Mouse (Mus musculus) thymus, adult 18-20 months (tissue): ENCODE results near the gene Tmigd3.
"Not testable (repeated sequence)": the region's sequence is repeated elsewhere in the genome, so short reads cannot be mapped to it uniquely, and the experiment has no call there.

Experiments
- DNase-seq, 2 experiments: peaks; one replicate each; pipeline ENCODE4 v3.0.0; 2022; ENCODE audit warnings: mixed read lengths in 2 of 2

Tmigd3 gene

GRCm38 (mm10) chr3:105904721-105905120 lies 34.0 kb downstream of the Tmigd3 start:
- no peak for DNase-seq

DNA sequence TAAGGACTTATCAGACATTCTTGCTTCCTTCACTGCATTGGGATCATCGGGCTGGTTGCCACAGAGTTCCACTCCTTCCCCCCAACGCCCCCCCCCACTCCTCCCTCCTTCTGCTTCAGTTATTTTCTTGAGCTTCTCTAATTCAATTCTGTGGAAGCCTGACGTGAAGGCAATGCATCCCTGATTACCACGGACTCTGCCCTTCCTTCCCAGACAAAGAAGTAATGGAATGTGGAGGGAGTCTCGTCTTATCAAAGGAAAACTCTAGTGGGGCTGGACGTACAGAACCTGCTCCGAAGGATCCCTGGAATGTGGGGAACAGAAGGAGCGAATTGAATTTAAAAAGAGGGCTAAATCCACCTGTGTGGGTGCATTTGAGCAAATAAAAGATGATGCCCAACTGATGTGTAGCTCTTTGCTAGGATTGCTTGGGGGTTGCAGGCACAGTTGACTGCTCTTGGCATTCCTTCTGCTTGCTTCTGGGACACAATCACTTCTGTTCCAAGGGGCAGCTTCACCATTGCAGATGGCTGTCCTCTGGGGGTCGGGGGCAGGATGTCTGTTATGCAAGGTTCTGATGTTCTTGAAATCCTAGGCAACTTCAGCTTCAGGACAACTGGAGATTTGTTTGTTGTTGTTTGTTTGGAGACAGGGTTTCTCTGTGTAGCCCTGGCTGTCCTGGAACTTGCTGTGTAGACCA lies 37.4 kb downstream of the Tmigd3 start:
- DNase-seq = no peak

- DNase-seq = no peak
Observed at GRCm38 (mm10) chr3:105908976-105909375, 38.3 kb downstream of the Tmigd3 start.

DNA sequence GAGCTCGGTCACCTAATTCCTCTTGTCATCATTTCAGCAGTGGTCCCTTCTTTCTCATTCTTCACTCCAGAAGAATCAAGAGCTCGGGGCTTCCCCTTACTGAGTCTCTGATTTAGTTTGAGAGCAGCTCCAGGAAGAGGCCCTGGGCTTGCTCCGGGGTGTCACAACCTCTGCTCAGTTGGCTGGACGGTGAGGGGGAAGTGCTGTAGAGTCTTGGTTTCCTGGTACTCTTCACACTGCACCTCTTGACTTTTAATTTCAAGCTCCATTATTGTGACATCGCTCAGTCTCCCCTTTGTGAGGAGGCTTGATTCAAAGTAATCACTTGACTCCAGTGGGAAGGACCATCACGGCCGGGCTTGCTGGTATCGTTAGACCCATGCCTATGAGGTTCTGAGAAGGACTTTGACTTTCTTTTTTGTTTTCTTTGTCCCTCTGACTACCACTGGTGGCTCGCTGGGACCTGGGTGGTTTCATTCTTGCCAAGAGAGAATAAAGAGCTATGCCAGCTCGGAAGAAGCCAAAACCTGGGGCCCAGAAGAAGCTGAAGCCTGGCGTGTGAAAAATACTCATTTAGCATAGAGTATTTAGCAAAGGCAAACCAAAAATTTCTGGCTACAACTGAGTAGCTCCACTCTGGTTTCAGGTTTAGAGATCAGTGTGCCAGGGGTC lies 40.0 kb downstream of the Tmigd3 start:
- DNase-seq = no peak

DNA sequence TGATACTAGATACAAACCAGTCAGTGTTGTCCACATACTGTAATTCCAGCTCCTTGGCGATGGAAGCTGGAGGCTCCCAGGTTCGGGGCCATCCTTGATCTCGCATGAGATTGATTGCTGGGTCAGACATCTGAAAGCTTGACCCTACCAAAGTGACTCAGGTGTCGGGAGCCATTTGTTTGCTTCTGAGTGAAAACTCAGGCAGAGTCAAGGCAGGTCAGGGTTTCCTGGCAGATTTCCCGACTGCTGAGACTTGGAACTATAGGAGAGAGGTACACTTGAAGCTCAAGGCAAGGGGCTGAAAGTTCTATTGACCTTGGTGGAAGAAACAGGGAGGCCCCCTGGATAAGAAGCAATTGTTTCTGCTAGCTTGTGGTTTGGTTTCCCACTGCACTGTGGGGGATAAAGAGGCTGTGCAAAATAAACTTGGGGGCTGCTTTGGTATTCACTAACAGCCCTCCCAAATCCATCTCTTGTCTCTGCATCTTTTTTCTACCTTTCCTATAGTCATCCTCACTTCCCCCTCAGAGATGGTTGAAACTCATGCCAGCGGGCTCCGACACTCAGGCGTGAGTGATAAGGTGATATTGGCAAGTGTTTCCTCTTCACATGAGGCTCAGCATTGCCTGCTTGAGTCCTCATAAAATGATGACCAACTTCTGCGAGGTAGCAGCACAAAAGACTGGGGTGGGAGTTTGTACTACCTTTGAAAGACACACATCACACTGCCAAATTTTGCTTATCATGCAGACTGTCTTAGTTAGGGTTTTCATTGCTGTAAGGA lies 41.6 kb downstream of the Tmigd3 start:
- DNase-seq = no peak

- DNase-seq = no peak
Observed at GRCm38 (mm10) chr3:105913839-105914681, 43.4 kb downstream of the Tmigd3 start.

GRCm38 (mm10) chr3:105915281-105915680 lies 44.6 kb downstream of the Tmigd3 start:
- DNase-seq = no peak

DNA sequence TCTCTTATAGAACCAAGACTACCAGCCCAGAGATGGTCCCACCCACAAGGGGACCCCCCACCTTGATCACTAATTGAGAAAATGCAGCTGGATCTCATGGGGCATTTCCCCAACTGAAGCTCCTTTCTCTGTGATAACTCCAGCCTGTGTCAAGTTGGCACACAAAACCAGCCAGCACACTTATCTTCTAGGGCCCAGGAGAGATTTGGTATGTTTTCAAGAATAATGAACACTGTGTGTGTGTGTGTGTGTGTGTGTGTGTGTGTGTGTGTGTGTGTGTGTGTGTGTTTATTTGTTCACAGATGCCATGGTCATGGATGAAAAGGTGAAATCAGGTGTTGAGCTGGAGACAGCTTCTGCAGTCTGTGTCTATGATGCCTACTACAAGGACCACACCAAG lies 45.8 kb downstream of the Tmigd3 start:
- DNase-seq = not testable (repeated sequence)

GRCm38 (mm10) chr3:105917656-105918354 lies 47.1 kb downstream of the Tmigd3 start:
- no peak for DNase-seq

GRCm38 (mm10) chr3:105918355-105918745 lies 47.6 kb downstream of the Tmigd3 start:
- DNase-seq = no peak

GRCm38 (mm10) chr3:105920743-105921142 lies 50.0 kb downstream of the Tmigd3 start:
- DNase-seq = not testable (repeated sequence)

DNA sequence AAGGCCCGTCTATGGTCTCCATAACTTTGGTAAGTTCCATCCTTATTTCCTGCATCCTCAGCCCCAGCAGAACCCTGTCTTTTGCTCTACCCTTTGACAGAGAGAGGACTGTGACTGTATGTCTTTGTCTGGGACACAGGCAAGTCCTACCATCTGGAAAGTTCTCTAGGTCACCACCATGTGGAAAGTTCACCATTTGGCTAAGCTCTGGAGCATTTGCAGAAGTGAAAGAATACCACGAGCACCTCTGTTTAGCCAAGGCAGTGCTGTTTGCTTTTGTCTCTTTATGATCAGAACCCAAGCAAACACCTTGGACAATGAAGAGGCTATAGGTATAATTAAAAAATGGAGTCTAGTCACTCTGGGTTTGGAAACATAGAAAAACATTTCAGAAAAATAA lies 51.3 kb downstream of the Tmigd3 start:
- no peak for DNase-seq

DNA sequence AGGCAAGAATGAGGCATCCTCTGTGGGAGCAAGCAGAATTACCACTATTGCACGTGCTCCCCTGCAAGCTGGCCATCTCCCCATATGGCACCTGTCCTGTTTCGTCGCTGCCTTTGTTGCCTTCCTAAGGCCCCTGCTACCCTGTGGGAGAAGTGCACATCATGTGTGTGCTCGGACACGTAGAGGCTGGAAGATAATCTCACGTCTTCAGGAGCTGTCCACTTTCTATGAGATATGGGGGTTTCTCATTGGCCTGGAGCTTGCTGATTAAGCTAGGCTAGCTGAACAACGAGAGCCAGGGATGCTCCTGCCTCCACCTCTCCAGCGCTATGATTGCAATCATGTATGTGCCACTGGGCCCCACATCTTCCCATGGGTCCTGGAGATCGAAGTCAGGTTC lies 53.9 kb downstream of the Tmigd3 start:
- DNase-seq = no peak

DNA sequence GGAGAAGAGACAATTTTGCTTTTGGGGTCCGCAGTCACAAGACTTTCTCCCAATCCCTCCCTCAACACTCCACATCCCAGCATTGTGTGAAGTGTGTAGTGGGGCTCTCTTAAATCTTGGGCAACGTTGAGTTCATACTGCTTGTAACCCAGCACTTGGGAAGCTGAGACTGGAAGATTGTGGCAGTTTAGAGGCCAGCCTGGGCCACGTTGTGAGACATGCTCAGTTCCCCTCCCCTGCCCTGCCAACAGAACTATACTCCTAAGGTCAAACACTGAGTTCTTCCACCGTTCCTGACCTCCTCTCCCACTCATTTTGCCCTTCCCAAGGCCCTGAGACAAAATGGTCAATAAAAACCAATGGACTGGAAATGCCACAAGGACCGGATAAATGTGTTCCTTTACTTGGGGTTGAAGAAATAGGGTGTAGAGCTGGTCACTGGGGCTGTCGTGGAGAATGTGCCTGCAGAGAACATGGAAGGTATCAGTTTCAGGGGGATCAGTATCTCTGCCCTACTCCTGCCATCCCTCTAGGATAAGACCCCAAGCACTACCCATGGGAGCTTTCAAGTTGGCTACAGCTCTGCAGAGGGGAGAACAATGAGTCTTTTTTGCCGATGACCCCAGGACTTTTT lies 57.0 kb downstream of the Tmigd3 start:
- no peak for DNase-seq

DNA sequence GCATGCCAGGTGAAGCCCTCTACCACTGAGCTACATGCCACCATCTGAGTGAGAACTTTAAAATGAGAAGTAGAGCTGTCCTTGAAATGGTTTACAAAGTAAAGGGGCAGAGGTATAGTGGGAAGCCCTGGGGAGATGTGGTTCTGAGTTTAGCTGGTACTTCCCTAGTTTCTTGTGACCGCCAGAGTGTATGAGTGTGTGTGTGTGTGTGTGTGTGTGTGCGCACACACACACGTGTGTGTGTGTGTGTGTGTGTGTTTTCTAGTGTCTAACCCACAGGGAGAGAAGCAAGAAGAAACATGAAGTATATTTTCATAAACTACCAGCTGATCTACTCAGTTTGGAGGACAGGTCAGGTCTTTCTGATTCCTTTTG lies 57.5 kb downstream of the Tmigd3 start:
- DNase-seq = no peak

DNA sequence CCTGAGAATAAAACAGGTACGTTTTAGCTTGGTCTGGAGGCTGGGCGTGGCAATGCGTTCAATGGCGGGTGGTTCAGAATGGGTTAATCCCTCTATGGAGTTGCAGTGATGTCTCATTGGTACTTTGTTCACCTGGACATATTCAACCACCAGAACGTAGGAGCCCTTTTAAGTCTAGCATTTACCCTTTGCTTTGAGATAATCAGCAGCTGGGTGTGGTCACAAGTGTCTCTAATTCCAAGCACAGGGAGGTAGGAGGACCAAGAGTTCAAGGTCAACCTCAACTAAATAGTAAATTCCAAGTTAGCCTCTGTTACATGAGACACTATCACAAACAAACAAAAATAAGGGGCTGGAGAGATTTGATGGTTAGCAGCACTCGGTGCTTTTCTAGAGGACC lies 58.1 kb downstream of the Tmigd3 start:
- DNase-seq = no peak

DNA sequence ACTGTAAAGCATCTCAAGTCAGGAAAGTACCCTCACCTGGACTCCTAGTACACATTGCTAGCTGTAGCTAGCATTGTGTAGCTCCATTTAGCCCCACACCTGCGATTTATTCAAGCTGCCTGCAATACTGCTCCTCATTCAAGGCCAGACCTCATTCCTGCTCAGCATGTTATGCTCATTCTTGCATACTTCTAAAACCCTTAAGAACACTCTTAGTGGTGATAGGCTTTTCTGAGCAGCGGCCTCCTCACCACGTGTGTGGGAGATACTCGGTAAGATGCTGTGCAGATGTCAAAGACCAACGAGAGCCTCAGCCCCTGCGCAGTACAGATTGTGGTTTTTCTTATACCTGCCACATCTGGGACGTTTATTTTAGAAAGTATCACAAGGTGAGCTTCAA lies 59.1 kb downstream of the Tmigd3 start:
- DNase-seq = no peak

GRCm38 (mm10) chr3:105931095-105931494 lies 60.4 kb downstream of the Tmigd3 start:
- no peak for DNase-seq

- DNase-seq = no peak
Observed at GRCm38 (mm10) chr3:105932240-105933071, 61.8 kb downstream of the Tmigd3 start, which contains the start of gene I830077J02Rik. I830077J02Rik (minus strand) TSS chr3:105932664.

- no peak for DNase-seq
Observed at GRCm38 (mm10) chr3:105933926-105934325, 63.2 kb downstream of the Tmigd3 start.

DNA sequence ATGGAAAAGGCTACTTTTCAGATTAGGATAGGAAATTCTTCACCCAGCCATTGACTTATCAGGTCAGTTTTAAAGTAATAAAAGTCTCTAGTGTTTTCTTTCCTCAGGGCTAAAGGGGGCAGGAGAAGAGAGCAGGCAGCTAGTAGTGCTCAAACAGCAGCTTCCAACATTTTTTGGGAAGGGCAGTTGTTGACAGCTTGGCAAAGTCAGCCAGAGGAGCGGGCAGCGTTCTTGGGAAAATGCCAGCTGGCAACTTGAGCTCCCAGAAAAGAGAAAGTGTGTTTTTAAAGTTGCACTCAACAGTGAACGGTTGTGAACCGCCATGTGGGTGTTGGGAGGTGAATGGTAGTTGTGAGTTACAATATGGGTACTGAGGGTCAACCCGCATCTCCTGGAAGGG lies 64.3 kb downstream of the Tmigd3 start:
- DNase-seq = no peak
